Mouse (Mus musculus) central nervous system, embryonic 18 days (tissue): Measurements from ENCODE around the gene Eda2r. TPM values are rescaled to one million over a fixed set of nuclear protein-coding genes. Genes with fewer than 3 reads are reported as not detected.

Experiments
- polyA plus RNA-seq: library from polyadenylated mRNA; depleted of rRNA; stranded (reverse); fragments of >200 nt; gene quantifications from 2 replicates; pipeline ENCODE4 v1.2.3, GENCODE M21; 2012; rRNA removed

The Eda2r gene
- polyA plus RNA-seq = 0.65 and 0.76 TPM in 2 replicates

DNA sequence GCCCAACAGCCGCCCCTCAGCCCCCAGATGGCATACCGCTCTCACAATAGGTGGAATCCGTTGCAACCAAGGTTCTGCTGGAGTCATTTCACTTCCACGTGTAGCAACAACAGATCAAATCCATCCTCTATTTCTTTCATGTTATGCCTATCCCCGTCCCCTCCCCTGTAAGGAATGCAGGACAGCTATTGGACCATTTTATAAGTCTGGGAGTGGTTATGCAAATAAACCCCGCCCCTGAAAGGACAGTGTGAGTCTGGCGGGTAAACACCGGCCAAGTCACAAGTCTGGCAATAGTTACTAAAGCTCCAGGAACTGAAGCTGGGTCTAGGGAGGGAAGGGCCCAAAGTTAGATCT is at the start of gene Eda2r:
Gene Eda2r (minus strand): TSS at position 152 of the 357 bp plus-strand sequence.

